Mouse (Mus musculus) lung, adult 2 months (tissue): ENCODE results near the gene Dnah14.

ENCODE experiments used
- CTCF ChIP-seq: fragments of 200-500 bp; IDR thresholded peaks from 2 replicates; pipeline ENCODE4 v1.5.1; 2011; ENCODE audit warnings: mild to moderate bottlenecking, low read length, control low read depth; ENCODE audit not compliant: insufficient read depth
- POLR2A ChIP-seq: fragments of 200-500 bp; IDR thresholded peaks from 2 replicates; pipeline ENCODE4 v1.6.1; 2011; ENCODE audit warnings: low read depth, mild to moderate bottlenecking, control low read depth, low read length, borderline replicate concordance; ENCODE audit errors: extremely low read depth

- no peak for TF ChIP-seq CTCF
- TF ChIP-seq POLR2A, result no peak
Measured at GRCm38 (mm10) chr1:181848210-181848609, 271.9 kb downstream of the Dnah14 start.
